Mouse (Mus musculus): ENCODE data around the gene Rps8.

Gene Rps8

DNA sequence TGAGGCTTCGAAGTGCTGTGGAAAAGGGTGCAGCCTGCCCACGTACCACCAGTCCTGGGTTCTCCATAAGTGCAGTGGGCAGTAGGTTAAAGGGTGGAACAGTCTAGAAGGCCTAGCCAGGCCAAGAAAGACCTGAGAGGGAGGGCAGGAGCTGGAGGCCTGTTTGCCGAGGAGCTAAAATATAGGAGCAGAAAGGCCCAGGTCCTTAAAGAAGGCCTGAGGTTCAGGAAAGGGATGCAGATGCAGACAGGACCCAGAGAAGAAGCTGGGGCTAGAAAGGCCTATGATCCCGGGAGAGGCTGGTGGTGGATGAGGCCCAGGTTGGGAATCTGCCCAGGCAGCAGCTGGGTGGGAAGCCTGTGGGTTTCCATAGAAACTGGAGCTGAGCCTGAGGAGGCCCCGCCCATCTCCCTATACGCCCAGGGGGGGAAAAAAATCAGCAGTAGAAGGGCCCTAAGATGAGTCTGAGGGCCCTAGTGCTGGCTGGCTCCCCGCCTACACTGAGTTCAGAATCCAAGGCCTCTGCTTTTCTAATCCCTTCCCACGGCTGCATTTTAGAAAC lies 30.6 kb downstream of the Rps8 start, which contains the start of gene Btbd19:
TSS of gene Btbd19 (minus strand) at position 378 of the 562 bp plus-strand sequence.
- DNase-seq (ENCODE audit: low read depth, low spot score): no peak

DNA sequence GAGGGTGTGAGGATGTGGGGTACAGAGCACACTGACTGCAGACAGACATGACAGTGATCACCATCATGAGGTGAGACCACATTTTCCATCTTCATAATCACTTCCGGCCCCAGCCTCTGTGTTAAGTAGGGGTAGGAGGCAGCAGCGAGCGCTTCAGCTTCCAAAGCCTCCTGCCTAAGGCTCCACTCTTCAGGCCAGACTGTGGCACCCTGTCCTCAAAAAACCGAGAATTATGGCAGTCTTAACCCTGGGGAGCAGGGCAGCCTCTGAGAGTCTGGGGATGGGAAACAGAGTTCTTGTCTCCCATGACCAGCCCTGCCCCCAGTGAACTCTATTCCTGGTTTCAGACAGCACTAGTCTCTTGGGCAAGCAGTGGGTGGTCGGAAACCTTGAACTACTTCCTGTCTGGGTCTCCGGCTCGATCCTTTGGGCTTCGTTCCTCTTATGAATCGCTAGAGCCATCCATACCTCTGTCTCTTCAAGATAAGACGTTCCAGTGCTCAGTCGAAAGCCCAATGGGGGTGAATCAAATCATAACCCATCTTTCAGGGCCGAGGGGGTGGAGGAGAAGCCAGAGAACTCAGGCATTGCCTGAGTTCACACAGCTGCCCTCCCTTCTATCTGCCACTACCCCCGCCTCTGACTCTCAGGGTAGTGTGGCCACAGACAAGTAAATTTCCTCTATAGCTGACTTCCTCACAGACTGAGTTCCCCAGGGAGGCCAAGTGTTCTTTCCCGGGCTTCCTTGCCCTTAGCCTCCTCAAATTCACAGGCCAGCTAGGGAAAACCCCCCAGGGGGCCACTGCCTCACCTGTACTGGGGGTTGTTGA lies 31.3 kb downstream of the Rps8 start:
- no peak for DNase-seq (ENCODE audit: low read depth, low spot score)

DNA sequence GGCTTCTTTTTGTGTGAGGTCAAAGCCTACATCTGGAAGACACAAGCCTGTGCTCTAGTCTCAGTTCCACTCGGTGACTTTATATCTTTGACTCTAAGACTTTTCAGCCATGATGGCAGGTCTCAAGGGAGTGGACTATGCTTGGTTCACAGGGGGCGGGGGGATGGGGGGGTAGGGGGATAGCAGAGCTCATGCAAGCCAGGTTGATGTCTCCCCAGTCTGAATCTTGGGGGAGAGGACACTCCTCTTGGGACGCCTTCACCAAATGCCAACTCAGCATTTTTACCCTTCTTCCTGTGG lies 31.9 kb downstream of the Rps8 start:
- no peak for DNase-seq (ENCODE audit: low read depth, low spot score)

DNA sequence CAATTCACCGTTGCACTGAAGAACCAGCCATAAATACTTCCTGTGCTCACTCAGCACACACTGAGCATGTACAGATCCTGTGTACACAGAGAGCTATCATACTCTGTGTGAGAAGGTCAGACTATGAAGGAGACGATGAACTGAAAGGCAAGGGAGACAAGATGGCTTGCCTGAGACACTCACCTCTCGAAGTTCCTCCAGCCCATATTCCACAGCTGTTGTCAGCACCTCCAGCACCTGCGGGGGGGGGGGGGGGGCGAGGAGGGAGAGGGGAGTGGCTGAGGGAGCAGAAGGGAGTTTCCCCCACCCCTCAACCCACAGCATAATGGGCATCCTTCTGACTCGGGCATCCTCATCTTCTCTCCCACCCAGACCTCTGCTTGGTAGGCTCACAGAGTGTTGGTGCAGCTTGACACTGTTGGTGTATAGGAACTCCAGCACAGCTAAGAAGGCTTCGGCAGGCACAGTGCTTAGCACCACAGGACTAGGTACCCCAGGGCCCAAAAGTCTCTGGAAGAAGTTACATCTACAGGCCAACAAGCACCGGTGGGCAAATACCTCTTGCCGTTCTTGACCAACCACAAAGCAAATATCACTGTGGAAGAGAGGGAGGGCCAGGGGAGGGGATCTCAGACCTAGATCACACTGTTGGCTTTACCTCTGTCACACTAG lies 32.4 kb downstream of the Rps8 start:
- DNase-seq (ENCODE audit: low read depth, low spot score): no peak

DNA sequence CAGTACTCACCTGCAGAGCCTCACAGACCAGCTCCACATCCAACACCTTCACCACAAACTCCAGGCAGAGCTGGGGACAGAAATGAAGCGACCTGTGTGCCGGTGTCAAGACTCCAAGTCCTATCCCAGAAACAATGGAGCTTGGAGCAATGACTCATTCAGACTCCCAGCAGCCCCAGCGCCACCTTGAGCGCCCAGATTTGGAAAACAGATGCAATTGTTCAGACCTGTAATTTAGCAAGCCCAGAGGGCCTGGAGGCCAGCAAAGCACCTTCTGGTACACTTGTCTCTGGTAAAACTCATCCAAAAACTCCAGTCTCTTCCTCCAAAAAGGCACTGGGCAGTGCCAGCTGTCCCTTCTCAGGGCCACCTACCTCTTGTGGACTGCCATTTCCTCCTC lies 33.8 kb downstream of the Rps8 start:
- DNase-seq (ENCODE audit: low read depth, low spot score): no peak

DNA sequence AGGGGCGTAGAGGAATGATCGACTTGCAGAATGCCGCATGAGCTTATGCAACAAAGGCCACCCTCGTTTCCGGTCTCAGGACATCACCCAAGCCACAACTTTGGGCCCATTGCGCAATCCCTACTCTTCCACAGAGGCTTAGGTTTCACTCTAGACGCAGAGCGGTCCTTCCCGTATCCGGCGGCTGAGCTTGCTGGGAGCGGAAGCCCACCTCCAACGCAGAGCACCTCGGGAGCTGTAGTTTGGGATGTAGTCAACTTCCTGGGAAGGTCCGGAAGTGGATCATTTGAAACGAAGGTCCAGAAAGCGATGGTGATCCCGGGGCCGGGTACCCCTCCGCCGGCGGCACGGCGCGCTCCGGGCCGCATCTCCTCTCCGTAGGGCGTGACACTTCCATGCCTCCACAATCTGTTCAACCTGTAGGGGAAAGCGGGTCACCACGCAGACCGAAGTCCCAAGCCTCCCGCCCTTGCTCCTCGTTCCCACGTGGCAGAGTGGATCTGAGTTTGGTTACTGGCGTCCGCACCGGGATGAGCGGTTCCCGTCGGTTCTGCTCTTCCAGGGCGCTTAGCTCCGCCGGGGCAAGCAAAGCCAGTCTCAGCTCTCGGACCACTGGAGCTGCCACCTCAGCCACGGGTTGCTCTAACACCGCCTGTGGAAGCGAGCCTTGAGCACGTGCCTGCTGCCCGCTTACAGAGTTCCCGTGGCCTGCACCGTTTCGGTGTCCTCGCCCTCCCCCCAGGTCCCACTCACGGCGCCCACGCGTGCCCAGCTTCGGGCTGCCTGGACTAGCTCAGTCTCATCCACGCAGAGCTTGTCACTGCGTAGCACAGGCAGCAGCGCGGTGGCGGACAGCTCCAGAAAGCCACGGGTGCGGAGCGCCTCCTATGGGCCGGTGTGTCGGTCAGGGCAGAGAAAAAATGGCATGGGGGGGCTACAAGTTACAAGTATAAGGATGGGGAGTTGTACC lies 35.3 kb downstream of the Rps8 start:
- DNase-seq (ENCODE audit: low read depth, low spot score): peak; percentile 85

DNA sequence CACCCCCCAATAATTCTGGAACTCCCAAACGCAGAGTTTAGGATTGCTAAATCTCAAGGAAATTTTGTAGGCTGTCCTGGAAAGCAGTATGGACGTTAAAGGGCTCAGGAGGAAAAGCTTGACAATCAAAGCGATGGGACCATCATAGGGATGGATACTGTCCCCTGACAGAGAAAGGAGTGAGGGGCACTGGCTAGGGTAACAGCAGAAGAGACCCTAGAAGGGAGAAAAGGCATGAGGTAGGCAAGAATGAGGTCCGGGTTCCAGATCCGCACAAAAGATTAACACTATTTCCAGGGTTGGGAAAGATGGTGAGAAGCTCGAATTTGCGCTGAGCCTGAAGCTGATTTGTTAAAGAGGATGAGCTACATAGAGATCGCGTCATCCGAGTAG lies 36.0 kb downstream of the Rps8 start:
- no peak for DNase-seq (ENCODE audit: low read depth, low spot score)

DNA sequence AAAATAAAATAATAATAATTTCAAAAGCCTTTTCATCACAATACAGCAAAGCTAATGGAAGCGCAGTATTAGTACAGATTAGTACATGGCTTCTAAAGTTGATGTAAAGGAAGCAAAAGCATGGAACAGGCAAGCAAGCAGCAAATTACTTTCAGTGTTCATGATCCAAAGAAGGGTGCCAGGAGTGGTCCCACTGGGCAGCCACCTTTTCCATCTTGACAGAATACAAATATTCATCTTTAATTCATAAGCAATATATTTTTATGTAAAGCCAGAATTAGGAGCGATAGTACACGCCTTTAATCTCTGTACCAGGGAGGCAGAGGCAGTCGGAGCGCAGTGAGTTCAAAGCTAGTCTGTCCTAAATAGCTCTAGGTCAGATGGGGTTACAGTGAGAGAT lies 36.4 kb downstream of the Rps8 start:
- DNase-seq (ENCODE audit: low read depth, low spot score): no peak

DNA sequence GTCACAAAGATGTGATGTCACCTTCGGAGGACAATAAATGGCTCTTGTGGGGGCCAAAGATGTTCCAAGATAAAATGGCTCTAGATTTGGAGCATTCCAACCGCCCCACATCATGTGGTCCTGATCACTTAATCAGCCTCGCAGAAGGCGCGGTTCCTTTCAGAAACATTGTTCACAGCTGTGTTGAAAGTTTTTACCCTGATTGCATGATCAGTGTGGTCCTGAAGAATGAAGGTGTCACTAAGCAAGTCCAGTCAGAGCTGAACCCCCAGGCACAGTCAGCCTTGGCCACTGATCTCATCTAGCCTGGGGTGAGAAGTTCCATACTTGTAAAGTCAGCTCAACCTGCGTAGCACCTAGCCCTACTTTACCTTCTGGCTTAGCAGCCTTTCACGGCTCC lies 38.1 kb downstream of the Rps8 start:
- no peak for DNase-seq (ENCODE audit: low read depth, low spot score)

DNA sequence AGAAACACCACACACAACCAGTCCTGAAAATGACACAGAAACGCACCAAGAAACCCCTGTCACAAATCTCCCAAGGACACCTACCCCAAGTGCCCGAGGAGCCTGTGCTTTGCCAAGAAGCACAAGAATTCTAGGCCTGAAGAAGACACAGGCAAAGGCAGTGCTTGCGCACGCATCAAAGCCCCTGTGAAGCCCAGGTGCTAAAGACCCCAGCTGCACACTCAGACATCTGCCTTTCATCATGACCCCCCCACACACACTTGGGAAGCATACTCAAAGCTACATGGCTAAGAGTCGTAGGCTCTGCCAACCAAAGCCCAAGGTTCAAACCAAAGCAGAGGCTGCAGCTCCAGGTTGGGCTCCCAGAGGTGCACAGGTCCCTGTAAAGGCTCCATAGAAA lies 40.5 kb downstream of the Rps8 start:
- DNase-seq (ENCODE audit: low read depth, low spot score): no peak

DNA sequence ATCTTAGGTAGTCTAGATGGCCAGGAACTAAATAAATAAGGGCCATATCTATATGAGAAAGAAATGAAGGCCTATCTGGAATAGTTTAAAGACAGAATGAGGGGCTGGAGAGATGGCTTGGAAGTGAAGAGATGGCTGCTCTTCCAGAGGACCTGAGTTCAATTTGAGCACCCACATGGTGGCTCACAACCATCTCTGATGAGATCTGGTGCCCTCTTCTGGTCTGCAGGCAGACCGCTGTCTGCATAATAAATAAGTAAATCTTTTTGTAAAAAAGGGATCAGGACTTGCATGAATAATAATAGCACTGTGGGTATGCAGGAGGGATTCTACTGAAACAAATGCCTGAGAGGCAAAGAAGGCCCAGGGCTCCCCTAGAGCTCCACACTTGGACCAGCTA lies 42.8 kb downstream of the Rps8 start:
- no peak for DNase-seq (ENCODE audit: low read depth, low spot score)

DNA sequence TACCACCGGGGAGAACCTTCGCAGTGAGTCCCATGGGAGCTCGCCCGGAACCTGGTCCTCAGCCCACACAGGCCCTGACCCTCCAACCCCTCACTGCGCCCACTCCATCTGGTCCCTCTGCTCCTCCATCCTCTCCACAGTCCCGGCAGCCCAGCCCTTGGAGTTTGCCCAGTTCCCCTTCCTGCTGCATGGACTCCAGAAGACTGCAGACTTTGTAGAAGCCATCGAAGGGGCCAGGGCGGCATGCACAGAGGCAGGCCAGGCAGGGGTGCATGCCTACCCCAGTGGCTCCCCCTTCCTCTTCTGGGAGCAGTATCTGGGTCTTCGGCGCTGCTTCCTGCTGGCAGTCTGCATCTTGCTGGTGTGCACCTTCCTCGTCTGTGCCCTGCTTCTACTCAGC lies 45.1 kb downstream of the Rps8 start:
- no peak for DNase-seq (ENCODE audit: low read depth, low spot score)

DNA sequence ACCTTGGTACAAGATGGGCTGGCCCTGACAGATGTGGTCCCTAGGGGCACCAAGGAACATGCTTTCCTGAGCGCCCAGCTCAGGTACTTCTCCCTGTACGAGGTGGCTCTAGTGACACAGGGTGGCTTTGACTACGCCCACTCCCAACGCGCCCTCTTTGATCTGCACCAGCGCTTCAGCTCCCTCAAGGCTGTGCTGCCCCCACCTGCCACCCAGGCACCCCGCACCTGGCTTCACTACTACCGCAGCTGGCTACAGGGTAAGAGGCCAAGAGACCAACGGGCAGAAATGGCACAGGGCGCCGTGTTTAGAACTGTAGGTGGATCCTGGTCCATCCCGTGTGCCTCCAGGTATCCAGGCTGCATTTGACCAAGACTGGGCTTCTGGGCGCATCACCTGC lies 45.8 kb downstream of the Rps8 start:
- no peak for DNase-seq (ENCODE audit: low read depth, low spot score)

DNA sequence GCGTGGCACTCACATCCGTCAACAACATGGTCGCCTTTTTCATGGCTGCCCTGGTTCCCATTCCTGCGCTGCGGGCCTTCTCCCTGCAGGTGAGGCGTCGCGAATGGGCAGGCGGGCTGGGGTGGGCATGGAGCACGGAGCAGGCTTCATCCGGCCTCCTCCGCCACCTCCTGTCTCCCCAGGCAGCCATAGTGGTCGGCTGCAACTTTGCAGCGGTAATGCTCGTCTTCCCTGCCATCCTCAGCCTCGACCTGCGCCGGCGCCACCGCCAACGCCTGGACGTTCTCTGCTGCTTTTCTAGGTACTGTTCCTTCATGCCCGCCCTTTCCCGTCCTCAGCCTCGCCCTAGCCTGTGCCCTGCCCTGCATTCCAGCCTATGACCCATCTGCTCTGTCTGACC lies 46.7 kb downstream of the Rps8 start:
- no peak for DNase-seq (ENCODE audit: low read depth, low spot score)

DNA sequence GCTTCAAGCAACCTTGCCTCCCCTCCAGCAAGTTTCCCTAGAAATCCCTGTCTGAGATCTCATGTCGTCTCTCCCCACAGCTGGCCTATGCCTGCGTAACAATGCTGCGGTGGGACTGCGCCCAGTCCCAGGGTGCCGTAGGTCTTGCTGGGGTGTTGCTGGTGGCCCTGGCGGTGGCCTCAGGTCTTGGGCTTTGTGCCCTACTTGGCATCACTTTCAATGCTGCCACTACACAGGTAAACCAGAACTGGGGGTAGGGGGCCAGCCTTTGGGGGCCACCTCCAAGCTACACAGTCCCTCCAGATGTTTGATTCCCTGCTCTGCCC lies 47.6 kb downstream of the Rps8 start:
- DNase-seq (ENCODE audit: low read depth, low spot score): no peak

DNA sequence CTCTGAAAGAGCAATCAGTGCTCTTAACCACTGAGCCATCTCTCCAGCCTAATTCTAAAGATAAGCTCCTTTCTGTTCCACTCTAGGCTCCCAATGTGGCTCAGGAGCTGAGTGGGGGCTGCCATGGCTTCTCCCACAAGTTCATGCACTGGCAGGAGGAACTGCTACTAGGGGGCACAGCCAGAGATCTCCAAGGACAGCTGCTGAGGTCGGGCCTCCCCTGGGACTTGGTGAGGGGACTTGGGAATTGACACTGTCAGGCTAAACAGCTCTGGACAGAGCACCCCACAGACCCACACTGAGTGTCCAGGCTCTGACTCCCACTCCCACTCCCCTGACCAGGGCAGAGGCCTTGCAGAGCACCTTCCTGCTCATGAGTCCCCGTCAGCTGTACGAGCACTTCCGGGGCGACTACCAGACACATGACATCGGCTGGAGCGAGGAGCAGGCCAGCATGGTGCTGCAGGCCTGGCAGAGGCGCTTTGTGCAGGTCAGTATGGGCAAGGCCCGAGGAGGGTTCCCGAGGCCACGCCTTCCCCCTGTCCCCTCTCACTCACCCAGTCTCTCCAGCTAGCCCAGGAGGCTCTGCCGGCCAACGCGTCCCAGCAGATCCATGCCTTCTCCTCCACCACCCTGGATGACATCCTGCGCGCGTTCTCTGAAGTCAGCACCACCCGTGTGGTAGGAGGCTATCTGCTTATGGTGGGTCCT lies 48.1 kb downstream of the Rps8 start:
- no peak for DNase-seq (ENCODE audit: low read depth, low spot score)

DNA sequence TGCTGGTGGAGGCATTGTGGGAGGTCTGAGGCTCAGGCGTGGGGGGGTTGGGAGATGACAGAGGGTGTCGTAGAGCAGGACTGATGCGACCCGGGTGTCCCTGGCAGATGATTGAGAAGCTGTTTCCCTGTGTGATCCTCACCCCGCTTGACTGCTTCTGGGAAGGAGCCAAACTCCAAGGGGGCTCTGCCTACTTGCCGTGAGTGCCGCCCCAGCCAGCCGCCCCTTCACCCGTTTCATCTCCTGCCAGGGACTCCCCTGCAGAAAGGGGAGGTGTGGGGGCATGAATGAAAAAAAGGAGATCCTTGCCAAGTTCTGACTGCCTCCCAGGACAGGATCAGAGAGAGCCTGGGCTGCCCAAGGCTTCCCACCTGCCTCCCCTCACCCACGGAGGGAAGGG lies 50.9 kb downstream of the Rps8 start:
- DNase-seq (ENCODE audit: low read depth, low spot score): no peak

DNA sequence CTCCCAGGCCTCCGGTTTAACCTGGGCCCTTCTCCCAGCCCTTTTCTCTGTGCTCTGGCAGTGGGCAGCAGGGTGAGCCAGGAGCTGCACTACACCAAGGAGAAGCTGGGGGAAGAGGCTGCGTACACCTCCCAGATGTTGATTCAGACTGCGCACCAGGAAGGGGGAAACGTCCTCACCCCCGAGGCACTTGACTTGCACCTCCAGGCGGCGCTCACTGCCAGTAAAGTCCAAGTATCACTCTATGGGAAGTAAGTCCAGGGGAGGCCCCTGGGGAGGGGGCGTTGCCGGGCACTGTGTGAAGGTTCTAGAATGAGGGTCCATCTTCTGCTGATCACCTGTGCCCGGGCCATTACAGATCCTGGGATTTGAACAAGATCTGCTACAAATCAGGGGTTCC lies 51.4 kb downstream of the Rps8 start:
- DNase-seq (ENCODE audit: low read depth, low spot score): no peak
